Mouse (Mus musculus): ENCODE measurements around the gene Usp48.
A peak's percentile ranks its signal among the peaks of the same experiment; 100 is the strongest.
"Not testable (repeated sequence)": the region's sequence is repeated elsewhere in the genome, so short reads cannot be mapped to it uniquely, and the experiment has no call there.

Gene Usp48

GRCm38 (mm10) chr4:137593601-137594495, at the start of gene Usp48:
Usp48 (plus strand) TSS chr4:137593755.
- peak; percentile 99 for DNase-seq (ENCODE audit: low spot score)

DNA sequence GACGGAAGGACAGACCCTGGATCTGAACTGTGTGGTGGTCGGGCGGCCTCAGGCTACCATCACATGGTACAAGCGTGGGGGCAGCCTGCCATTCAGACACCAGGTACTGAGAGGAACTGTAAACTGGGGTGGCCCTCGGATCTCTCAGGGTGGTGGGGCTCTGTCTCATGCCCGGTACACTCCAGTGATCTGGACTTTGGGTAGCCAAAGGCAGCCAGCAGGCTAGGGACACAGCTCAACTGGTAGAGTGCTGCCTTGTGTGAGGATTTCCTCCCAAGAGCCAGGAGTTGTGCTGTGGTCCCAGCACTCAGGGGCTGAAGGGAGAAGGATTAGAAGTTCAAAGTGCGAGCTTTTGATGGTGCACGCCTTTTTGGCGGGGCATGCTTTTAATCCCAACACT, 48.0 kb upstream of the Usp48 start:
- no peak for DNase-seq (ENCODE audit: low spot score)

GRCm38 (mm10) chr4:137546003-137546525, 47.5 kb upstream of the Usp48 start:
- peak; percentile 74 for DNase-seq (ENCODE audit: low spot score)

GRCm38 (mm10) chr4:137553466-137553865, 40.1 kb upstream of the Usp48 start:
- no peak for DNase-seq (ENCODE audit: low spot score)

DNA sequence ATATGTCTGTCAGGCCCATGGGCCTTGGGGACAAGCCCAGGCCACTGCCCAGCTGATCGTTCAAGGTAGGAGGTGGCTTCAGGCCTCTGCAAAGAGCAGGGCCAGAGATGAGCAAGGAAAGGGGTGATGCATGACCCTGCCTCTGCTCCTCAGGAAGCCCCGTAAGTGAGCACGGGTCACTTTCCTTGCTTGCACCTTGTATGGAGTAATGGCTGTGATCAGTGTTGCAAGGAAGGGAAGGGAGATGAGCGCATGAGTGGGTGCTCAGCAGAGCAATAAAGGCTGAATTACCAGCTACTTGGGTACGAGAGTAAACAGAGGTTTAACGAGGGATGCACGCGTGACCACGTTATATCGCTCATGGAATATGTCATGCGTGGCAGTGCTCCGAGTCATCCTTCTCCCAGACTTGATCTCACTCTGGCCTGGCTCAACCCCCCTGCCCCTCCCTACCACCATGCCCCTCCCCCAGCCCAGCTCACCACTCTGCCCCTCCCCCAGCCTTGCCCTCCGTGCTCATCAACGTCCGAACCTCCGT, 36.8 kb upstream of the Usp48 start:
- DNase-seq (ENCODE audit: low spot score), result no peak

- DNase-seq (ENCODE audit: low spot score), result no peak
These were observed 23.7 kb upstream of the Usp48 start for GRCm38 (mm10) chr4:137569873-137570272.

DNA sequence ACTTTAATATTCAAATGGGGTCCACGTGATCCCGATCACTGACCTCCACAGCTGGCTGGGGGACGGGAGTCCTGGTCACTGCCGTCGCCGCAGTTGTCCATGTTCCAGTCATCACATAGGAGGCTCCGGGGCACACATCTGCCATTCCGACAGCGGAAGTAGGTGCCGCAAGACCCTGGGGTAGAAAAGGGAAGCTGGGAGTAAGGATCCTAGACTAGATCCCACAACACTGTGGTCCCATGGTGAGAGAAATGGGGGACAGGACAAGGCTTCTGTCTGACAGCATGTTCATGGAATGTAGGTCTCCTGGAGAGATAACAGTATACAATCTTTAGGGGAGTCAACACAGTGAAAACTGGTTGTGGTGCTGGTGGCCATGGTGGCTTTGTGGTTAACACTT, 19.1 kb upstream of the Usp48 start, which contains the start of gene Ldlrad2:
Gene Ldlrad2 (minus strand): TSS at position 101 of the 400 bp plus-strand sequence.
- no peak for DNase-seq (ENCODE audit: low spot score)

DNA sequence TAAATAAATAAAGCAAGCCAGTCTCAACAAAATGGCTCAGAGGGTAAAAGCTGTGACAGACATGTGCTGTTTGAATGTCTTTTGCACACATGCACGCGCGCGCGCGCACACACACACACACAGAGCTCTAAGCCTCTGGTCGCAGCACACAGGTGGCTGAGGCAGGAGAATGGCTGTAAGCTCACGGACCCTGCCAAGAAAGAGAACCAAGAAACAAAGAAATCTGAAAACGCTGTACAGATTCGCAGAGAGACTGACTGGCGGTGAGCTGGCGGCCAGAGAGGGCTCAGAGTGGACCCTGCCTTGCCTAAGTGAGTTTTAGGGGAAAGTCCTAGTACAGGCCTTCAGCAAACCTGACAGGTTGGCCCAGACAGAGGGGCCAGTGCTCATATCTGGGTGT, 16.1 kb upstream of the Usp48 start:
- no peak for DNase-seq (ENCODE audit: low spot score)

DNA sequence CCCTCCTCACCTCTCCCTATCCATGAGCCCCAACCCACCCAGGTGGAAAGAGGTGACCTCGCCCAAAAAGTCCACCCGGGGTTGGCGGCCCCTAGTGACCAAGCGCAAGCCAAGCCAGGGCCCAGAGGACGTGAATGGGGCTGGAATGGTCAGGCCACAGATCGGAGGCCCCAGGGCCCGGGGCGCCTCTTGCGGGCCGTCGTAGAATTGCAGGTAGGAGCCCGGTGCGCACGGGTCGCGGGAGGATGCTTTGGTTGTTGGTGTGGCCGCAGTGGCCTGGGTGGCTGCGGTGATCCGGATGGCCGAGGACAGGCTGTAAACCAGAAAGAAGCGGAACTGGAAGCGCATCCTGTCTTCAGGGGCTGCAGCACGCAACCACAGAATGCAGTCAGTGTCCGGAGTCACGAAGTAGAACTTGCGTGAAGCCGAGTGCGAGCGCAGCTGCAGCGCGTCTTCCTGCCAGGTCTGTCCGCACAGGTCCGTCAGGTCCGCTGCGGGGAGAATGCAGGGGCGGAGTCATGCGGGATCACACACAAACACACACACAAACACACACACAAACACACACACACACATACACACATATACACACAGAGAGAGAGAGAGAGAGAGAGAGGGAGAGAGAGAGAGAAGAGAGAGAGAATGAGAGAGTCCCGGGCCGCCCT, 15.2 kb upstream of the Usp48 start:
- DNase-seq (ENCODE audit: low spot score), result peak; percentile 77

DNA sequence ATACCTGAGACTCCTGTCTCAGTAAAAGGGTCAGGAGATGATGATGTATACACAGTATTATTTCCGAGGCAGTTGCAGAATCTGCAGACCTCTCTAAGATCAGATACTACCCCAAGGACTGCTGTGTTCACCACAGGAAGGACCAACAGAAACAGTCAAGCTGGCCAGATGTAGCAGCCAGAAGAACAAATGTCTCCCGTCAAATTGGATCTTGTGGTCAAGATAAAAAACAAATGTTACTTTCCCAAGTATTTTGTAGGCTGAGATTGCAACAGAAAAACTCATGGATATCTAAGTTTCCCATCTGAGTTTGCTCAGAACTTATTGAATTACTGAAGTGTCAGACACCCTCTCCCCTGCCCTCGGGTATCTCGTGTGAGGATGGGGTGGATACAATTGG, 13.8 kb upstream of the Usp48 start:
- no peak for DNase-seq (ENCODE audit: low spot score)

DNA sequence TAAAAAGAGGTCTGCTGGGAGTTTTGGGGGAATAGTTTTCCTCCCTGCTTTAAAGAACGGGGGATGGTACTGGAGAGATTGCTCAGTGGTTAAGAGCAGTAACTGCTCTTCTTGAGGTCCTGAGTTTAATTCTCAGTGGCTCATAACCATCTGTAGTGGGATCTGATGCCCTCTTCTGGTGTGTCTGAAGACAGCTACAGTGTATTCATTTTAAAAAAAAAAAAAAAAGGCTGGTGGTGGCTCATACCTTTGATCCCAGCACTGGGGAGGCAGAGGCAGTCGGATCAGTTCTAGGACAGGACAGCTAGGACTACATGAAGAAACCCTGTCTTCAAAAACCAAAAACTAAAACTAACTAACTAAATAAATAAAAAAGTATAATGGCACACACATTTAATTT, 13.3 kb upstream of the Usp48 start:
- no peak for DNase-seq (ENCODE audit: low spot score)

GRCm38 (mm10) chr4:137581815-137582214, 11.7 kb upstream of the Usp48 start:
- DNase-seq (ENCODE audit: low spot score), result peak; percentile 71

DNA sequence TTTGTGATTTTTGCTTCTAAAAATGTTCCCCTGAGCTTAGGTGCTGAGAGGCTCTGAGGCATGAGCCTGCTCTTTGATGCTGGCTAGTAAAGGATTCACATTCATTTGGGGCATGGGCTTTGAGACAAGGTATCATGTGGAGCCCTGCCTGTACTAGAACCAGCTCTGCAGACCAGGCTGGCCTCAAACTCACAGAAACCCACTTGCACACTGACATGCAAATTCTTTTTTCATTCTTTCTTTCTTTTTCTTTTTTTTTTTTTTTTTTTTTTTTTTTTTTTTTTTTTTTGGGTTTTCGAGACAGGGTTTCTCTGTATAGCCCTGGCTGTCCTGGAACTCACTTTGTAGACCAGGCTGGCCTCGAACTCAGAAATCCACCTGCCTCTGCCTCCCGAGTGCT, 4.5 kb upstream of the Usp48 start:
- DNase-seq (ENCODE audit: low spot score), result not testable (repeated sequence)

- DNase-seq (ENCODE audit: low spot score), result no peak
These were observed 4.0 kb upstream of the Usp48 start for GRCm38 (mm10) chr4:137589586-137589985.

- DNase-seq (ENCODE audit: low spot score), result no peak
These were observed 2.6 kb upstream of the Usp48 start for GRCm38 (mm10) chr4:137590961-137591360.

GRCm38 (mm10) chr4:137594496-137595270, 1.1 kb downstream of the Usp48 start:
- no peak for DNase-seq (ENCODE audit: low spot score)

DNA sequence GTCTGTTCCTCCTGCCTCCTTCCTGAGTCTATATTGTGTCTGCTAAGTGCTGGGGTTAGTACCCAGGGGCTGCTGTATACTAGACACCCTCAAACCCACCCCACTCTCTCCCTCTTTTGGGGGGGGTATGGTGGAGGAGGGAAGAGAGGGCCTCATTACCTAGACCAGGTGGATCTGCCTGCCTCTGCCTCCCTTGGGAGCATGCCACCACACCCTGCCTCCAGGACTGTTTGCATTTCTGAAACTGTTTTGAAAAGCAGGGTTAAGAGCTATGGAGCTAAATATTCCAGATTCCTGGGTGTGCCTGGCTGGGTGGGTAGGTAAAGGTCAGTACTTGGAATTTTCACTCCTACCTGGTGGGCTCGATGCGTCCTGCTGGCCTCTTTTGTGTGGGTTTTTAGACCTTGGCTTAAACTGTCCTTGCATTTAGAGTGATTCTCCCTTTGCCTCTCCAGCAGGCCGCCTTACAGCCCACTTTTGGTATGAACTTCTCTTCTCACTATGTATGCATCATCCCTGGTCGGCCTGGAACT, 3.6 kb downstream of the Usp48 start:
- no peak for DNase-seq (ENCODE audit: low spot score)

DNA sequence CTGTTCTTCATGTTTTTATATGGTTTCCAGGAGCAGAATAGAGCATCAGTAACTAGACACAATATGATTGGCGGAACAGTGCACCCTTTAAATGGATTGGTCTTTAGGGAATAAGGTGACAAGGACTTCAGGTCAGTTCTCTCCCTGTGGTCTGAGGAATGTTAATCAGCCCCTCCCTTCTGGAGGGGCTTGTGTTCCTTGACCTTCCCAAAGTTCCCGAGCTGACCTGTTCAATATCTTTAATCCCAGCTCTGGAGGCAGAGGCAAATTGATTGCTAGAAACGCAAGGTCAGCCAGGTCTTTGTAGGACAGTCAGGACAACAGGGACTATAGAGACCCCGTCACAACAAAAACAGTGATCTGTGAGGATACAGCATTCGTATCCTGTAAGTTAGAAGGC, 5.0 kb downstream of the Usp48 start:
- DNase-seq (ENCODE audit: low spot score), result no peak

- no peak for DNase-seq (ENCODE audit: low spot score)
These were observed 10.1 kb downstream of the Usp48 start for GRCm38 (mm10) chr4:137603449-137604171.

GRCm38 (mm10) chr4:137607023-137607422, 13.5 kb downstream of the Usp48 start:
- DNase-seq (ENCODE audit: low spot score), result no peak

DNA sequence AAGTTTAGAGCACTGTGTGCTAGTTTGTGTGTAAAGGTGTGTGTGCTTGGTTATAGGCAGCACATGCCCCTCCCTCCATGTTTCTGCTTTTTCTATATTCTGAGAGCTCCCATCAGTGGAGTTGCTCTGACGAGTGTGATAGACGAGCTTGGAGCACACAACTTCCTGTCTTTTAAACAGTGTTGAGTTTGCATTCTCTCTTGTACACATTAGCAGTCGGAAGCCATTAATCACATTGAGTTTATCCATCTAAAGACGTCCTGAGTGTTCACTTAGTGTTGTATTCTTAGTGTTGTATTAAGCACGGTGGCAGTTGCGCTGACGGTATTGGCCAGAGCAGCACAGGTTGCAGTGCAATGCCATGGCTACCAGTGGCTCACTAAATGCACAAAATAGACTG, 15.7 kb downstream of the Usp48 start:
- no peak for DNase-seq (ENCODE audit: low spot score)

All from testis, postnatal 10 days (tissue).